Mouse (Mus musculus) ES-Bruce4 (cell line): ENCODE results near the gene Ccnd1.

Experiments
- CTCF ChIP-seq: IDR thresholded peaks from one replicate; pipeline ENCODE4 v1.8.1; 2011; ENCODE audit warnings: low read depth, low read length
- EP300 ChIP-seq: IDR thresholded peaks from 2 replicates; pipeline ENCODE4 v1.6.1; 2011; ENCODE audit warnings: low read depth, low read length; ENCODE audit not compliant: insufficient read depth
- POLR2A ChIP-seq: IDR thresholded peaks from one replicate; pipeline ENCODE4 v1.8.1; 2011; ENCODE audit warnings: low read length; ENCODE audit not compliant: insufficient read depth

DNA sequence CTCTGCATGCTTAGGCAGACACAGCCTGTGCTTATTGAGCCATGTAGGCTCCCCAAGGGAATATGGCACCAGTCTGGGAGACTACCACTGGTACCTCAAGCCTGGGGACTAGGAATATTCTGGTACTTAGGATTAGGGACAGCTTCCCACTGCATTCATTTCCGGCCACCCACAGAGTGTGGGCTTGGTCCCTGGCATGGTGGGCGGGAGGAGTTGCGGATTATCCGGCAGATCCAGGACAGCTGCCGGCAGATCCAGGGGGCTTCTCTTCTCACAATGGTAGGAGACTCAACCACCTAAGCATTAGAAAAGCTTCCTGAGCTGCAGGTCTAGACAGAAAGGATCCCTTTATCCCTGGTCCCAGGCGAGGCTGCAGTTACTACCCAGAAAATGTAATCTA is 41.2 kb downstream of the Ccnd1 start:
- TF ChIP-seq CTCF (no peak), EP300 (peak; percentile 62; the same call in 1 of the 2 replicates), POLR2A (no peak)
